Mouse (Mus musculus): ENCODE results near the gene Nbea. TPM values are rescaled to one million over a fixed set of nuclear protein-coding genes. Genes with fewer than 3 reads are reported as not detected.

Gene Nbea
- polyA plus RNA-seq, 1 experiment, result 17.5 TPM

DNA sequence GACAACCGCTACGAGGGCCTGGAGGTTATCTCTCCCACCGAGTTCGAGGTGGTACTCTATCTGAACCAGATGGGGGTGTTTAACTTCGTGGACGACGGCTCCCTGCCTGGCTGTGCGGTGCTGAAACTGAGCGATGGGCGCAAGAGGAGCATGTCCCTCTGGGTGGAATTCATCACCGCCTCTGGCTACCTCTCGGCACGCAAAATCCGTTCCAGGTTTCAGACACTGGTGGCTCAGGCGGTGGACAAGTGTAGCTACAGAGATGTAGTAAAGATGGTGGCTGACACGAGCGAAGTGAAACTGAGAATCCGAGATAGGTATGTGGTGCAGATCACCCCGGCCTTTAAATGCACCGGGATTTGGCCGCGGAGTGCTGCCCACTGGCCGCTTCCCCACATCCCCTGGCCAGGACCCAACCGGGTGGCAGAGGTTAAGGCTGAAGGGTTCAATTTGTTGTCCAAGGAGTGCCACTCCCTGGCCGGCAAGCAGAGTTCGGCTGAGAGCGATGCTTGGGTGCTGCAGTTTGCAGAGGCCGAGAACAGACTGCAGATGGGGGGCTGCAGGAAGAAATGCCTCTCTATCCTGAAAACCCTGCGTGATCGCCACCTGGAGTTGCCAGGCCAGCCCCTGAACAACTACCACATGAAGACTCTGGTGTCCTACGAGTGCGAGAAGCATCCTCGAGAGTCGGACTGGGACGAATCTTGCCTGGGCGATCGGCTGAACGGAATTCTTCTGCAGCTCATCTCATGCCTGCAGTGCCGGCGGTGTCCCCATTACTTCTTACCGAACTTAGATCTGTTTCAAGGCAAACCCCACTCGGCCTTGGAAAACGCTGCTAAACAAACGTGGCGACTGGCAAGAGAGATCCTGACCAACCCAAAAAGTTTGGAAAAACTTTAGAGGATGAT, 400.1 kb downstream of the Nbea start:
- DNase-seq (ENCODE audit: low spot score), result peak; percentile 27

DNA sequence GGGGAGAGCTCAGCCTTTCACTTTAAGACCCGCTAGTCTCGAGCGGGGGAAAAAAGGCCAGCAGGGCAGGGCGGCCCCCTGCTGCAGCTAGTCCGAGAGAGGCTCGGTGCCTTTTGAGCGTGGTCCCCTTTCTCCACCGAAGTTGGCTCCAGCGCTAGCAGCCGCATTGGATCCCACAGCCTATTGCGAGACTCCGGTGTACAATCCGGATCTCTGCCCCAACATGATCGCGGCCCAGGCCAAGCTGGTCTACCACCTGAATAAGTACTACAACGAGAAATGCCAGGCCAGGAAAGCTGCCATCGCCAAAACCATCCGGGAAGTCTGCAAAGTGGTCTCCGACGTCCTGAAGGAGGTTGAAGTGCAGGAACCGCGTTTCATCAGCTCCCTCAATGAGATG, 400.7 kb downstream of the Nbea start:
- peak; percentile 27 for DNase-seq (ENCODE audit: low spot score)

DNA sequence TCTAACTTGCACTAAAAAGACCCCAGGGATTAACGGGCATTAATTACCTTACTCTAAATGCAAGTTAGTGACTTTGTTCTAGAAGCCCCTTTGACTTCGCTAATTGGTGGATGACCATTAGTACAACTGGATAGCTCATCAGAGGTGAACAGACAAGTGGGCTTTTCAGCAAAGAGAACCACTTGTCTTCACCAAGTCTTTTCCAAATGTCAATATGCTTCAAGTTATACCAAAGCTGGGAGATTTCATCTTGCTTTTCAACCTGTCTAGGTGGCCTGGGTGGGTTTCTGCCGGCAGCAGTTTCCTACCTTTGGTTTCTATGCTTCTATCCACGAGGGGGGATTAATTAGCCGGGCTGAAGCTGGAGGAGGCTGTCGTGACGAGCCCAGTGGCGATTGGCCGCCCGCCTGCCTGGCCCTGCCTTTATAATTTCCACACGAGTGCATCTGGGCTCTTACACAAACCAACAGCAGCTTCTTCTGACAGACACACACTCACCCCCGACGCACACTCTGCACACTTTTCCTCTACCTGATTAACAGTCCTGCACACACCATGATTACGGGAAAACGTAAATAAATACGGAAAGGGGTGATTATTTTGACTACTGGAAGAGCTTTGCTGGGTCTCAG, 401.3 kb downstream of the Nbea start, which contains the start of gene Mab21l1:
TSS of gene Mab21l1 (plus strand) at position 455 of the 632 bp plus-strand sequence.
- DNase-seq (ENCODE audit: low spot score), result peak; percentile 27

DNA sequence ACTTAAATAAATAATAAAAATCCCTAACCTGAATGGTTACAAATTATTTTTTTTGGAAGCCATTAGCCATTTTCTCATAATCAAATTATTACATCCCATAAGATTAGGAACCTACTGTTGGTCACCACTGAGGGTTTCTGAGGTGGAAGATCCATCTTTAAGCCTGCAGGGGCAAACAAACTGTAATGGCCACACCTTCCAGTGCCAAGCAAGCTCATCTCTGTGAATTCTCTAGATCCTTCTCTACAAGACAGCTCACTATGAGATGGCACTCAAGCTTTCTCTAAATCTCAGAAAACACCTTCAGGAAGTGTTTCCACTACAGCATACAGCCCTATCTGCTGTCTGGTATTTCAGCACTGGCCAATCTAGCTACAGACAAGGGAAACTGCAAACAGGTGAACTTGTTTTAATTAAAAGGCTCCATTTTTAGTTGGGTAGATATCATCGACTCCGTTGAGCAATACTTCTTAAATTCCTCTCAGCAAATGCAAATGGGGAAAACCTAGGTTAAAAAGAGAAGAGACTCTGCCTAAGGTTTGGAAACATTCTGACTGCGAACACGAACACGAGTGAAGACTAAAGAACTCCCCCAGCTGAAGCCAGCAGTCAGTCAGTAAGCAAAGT, 402.0 kb downstream of the Nbea start:
- DNase-seq (ENCODE audit: low spot score), result no peak

DNA sequence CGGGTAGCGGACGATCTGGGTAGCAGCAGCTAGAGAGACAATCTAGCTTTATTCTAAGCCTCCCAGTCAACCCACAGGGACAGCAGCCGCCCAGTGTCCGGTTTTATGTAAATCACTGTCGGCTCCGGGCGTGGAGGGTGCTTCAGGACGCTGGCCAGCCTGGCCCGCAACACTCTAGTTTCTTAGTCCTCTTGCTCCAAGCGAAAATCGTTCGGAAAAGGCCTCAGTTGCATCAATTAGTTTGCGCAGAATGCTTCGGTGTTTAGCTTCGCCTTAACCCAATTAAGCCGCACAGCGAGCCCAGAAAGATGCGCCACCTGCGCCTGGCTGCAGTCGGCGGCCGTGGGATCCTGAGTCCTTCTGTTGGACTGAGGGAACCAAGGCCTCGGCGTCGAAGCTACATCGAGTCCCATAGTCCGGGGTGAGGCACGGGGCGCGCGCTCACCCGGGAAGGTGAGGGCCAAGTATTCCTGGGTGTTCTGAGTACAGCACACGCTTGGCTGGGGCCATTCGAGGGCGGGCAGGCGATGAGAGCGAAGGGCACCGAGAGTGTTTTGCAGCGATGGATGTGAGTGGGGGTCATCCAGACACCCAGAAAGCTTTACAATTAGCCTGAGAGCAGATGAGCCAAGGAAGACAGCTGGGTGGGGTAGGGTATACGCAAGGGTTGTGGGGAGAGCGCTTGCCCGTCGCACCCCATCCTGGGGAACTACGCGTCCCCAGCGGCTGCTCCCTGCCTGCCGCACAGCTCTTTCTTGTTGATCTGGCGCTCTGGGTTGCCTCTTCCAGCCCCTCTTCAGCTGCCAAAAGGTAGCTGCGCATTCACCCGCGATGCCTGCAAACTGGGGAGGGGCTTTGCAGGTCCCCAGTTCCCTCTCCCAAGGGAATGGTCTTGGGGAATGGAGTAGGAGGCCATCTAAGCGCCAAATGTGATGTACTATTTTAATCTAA, 403.1 kb downstream of the Nbea start:
- DNase-seq (ENCODE audit: low spot score), result no peak

DNA sequence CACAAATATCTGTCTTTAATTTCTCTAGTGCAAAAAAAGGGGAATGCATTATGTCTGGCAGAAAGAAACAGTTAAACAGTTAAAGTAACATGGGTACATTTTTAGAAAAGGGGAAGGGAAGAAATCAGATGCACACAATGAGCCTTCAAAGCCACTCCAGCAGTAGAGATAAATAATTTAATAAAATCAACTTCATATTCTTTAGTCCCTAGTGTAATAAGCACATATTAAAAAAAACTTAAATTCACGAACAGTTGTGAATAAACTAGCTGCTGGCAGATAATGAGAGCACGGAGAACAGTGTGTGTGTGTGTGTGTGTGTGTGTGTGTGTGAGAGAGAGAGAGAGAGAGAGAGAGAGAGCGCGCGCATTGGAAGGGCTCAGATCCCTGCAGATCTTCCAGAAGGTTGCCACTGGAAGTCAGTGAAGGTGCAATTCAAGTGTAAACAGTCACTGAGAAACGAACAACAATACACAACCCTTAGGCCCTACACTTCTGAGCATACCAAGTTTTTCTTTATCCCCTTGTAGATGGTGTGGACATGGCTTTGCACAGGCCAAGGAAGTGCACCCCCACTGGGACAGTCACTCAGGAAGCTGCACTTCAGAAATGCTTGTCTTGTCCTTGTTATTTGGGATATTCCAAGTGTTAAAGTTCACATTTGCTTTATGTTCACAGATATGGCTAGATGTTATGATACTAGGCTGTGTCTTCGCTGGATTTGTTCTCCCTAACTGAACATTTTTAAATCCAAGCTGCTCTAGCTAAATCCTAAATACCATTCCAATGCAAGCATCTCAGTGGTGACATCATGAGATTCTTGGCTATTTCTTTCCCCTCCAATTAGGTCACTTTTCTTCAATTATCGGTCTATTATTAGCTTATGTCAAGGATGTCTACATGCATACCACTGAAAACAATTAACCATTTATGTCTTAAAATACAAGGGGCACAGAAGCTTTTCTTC, 404.5 kb downstream of the Nbea start:
- DNase-seq (ENCODE audit: low spot score), result no peak

DNA sequence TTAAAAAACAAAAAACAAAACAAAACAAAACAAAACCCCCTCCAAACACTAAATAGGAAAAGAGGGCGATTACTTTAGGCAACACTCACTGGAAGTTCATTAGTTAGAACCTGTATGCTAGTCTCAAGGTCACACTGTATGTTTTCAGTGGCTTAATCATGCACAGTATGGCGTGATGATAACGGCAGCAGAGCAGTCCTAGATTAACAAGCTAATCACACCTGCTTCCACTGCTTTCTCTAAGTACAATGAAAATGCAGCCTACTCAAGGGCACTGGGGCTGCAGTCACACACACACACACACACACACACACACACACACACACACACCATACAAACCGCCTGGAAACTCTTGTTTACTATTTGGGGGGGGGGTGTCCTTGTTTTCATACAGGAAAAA, 406.0 kb downstream of the Nbea start:
- no peak for DNase-seq (ENCODE audit: low spot score)

DNA sequence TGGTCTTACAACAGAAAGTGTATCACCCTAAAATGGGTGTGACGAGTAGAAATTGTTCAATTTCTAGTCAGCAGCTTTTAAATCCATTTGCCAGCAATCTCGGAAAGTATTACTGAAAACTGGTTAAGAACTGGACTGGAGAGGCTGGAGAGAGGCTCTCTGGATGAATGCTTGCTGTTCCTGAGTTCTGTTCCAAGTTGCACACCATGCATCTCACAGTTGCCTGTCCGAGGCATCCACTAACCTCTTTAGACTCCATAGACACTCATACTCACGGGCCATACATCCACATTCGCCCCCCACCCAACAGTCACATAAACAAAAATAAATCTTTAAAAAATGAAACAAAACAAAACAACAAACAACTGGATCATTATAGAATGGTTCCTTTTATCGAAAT, 407.7 kb downstream of the Nbea start:
- no peak for DNase-seq (ENCODE audit: low spot score)

DNA sequence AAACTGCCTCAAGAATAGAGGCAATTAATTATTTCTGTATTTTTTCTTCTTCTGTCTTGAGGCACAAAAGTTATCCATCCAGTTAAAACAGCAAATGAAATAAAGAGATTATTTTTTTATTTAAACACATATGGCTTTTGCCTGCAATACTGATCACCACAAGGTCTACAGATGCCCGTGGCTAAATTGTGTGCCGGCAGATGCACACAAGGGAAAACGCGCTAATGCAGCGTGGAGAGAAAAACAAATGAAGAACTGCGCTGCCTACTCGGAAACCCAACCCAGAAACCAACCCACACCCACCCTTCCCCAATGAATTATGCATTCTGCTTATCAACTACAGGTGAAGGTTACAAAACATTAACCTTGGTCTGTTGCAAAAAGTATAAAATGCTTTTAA, 408.3 kb downstream of the Nbea start:
- no peak for DNase-seq (ENCODE audit: low spot score)

DNA sequence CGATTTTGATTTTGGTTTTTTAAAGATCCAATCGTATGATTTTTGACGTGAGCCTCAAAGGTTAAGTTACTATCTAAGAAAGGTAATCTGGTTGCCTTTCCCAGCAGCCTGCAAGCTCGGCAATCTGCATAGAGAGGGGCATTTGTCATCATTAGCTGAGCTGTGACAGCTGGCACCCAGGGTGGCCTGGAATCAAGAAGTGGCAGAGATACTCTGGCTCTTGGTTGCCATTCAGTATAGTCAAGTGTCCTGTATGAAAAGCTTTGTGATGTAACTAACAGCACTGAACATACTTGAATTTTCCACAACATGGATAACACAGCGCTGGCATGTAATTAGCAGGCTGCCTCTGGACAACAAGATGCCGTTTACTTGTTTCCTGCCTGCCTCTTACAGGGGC, 409.3 kb downstream of the Nbea start:
- no peak for DNase-seq (ENCODE audit: low spot score)

DNA sequence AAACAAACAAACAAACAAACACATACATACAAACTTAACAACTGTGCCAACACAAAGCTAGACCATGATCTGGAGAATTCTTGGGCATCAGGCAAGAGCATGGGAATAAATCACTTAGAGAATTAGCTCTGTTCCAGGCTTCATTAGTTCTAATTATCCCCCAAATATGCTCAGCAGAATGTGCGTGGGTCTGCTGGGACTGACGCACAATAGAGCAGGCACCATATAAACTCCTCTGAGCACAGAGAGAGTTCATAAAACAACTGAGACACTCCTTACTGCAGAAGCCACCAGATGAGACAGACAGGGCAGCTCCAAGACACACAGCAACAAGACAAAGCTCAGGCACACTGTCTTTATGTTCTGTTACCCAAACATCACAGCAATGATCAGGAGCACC, 414.2 kb downstream of the Nbea start:
- no peak for DNase-seq (ENCODE audit: low spot score)

DNA sequence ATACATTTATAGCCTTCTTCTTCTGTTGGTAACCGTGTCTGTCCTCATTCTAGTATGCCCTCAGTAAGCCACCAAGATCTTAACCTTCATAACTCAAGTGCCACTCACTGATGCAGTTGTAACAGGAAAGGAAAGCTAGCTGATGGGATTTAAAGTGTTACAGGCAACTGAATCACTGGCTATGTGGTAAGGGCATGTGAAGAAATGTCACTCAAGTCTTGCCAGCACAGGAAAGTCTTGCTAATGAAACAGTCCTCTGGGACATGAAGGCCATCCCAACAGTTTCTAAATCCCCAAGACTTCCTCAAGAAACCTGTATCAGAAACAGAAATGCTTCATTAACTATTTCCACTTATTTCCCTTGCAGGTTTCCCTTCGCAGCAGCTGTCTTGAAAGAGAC, 414.8 kb downstream of the Nbea start:
- DNase-seq (ENCODE audit: low spot score), result no peak

DNA sequence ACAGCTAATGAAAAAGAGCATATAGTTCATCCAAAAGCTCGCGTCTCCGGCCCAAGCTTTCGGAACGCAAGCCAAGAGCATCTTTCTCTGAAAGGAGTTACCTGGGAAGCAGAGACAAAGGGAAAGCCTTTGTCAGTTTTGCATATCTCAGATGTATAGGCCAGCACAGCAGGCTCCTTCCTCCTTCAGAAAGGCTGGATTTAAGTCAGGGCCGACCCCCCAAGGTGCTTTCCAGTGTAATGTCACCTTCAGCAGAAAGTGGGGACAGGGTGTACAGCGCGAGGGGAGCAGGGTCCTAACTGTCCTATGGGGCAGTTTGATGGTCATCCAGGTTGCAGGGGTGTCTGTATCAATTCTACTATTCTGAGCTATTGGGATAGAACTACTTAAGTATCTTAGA, 419.9 kb downstream of the Nbea start:
- DNase-seq (ENCODE audit: low spot score), result no peak

DNA sequence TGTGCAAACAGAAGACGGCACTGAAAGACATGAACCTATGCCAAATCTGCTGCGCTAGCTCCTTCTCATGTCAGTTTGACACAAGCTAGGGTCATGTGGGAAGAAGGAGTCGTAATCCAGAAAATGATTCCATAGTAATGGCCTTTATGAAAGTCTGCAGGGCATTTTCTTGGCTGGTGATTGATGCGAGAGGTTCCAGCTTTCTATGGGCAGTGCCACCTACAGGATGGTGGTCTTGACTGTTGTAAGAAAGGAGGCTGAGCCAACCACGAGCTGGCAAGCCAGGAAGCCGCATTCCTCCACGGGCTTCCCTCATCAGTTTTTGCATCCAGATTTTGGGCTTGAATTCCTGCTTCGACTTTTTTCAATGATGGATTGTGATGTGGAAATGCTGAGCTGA, 425.2 kb downstream of the Nbea start:
- DNase-seq (ENCODE audit: low spot score), result no peak

DNA sequence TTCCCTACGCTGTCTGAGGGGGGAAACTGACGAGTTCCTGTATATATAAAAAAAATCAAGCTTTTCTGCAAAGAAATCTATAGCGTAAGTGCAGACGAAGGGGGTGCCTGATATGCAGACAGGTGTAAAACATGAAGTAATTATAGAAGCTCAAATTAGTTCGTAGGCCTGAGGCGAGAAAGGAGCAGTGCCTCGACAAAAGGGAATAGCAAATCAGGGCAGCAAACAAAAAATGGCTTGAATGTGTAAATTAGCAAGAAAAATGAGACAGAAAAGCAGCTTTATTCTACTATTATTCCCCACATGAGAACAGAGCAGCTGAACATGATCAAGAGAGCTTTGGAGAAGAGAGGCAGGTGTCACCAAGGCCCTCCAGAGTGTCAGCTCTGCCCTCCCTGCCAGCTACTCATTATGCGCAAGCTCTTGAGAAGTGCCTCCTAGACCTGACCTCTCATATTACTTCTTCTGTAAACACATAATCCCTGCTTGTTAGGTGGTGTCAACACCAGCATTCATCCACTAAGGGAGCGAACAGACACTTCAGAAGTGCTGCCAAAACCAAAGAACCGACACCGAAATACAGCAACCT, 426.8 kb downstream of the Nbea start:
- no peak for DNase-seq (ENCODE audit: low spot score)

DNA sequence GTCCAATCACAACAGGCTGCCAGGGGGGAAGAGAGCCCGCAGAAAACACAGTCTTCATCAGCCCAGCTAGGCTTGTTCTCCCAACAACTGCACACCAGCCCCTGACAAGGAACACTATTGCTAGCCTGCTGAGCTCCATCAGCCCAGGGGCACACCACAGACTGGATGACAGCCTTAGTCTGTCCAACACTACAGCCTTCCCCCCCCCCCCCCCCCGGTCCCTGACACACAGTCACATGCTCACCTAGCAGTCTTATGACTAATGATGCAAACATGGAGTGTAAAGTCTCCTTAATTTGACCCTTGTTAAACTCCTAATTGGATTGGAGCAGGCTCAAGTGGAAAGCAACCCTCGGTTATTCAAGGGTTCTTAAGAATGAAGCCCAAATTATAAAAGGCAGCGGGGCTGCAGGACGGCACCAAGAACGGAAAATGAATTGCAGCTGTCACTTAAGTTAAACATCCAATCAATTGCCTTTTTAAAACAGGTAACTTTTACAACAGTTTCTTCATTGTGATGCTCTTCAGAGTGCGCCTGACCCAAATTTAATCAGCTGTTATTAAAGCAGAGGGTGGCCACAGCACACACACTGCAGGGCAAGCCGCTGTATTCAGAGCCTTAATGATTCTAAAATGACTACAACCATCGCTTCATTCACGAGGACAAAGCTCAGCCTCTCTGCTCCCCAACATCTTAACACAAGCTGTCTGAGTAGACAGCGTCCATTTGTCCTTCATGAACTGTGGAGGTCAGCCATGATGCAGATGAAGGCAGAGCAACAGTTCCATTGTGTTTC, 427.5 kb downstream of the Nbea start:
- no peak for DNase-seq (ENCODE audit: low spot score)

DNA sequence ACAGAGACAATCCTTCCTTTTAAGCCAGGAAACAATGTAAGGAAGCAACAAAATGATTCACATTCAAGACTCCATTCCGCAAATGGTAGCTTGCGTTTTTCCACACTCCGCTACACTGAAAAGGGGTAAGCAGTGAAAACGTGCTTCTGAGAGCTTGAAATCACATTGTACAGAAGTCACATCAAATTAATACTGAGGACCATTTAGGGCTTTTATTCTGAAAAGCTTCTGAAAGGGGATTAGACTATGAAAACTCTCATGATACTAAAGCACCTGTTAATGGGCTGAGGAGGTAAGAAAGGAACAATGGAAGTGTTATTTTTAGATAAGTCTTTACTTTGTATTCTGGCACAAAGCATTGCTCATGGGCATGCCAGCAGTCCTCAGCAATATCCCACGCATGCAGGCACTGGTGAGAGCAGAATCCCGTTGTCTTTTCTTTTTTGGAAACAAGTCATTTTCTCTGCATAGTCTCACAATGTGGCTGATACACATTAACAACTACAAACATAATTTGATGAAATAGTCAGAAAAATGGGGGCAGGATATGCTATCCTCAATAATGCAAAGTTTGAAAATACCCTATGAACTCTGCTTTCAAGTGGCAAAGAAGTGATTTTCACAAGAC, 428.4 kb downstream of the Nbea start:
- DNase-seq (ENCODE audit: low spot score), result no peak

DNA sequence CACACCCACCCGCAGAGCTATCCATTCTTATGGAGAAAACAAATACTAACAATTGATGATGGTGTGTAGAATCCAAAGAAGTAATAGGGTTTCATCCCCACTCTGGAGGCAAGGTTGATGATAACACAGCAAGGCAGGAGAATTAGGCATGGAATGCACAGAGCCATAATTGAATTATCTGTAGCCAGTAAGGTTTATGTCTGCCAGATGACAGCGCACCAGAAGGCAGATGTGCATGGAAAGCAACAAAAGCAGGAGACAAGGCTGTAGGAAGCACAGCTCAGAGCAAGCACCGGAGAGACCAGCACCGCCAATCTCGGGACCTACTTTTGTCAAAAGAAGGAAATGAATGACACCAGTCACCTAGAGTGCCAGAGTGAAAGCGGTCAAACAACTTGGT, 429.6 kb downstream of the Nbea start:
- DNase-seq (ENCODE audit: low spot score), result no peak

DNA sequence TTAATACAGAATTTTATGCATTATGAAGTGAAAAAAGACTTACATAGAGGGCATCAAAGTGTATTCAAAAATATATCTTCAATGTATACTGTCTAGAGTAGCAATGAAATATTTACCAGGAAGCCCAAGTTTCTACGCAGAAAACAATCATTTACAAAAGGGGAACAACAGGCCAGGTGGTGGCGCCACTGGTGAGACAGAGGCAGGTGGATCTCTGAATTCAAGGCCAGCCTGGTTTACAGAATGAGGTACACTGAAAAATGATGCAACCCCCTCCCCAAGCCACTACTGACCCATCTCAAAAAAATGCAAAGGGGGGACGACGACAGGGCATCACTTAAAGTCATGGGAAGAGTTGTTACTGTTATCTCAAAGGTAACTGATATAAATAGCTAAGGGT, 430.9 kb downstream of the Nbea start:
- DNase-seq (ENCODE audit: low spot score), result no peak

Data from urinary bladder, adult 2 months (tissue).